In genomic region chr14:21299743-21300142, GRCm38 (mm10) we compare ENCODE assay signal across 22 mouse cellular contexts.
DNase-seq lines count a peak whose midpoint lies in the region; ATAC-seq lines count a peak whose summit lies in the region.
"Had no signal": no experiment of that assay in that cellular context is flagged by ENCODE, and none has a peak within 500 bp of the region (broad histone marks: within the 10 kb centered on the region; RNA-seq: fewer than 3 reads in every experiment).

No protein-coding gene starts in this region.

- H3K4me1 ChIP-seq in liver, embryonic 11.5 days (replicated peaks; ENCODE audit: control insufficient read depth, insufficient read depth, low read length): no peaks in the 10 kb centered on the region

- whole genome bisulfite sequencing in liver, embryonic 11.5 days: 69% methylated on average over 4 of the region's 4 CpGs

- no peaks in the 10 kb centered on the region for H3K27me3 ChIP-seq in liver, embryonic 11.5 days (replicated peaks; ENCODE audit: control insufficient read depth, insufficient read depth, low read length)
- H3K27me3 ChIP-seq: embryonic facial prominence, embryonic 12.5 days; forebrain, embryonic 12.5 days; heart, embryonic 15.5 days had no signal

- peak; percentile 63 for ATAC-seq in megakaryocyte progenitor cell, adult 5-6 weeks (replicated peaks; ENCODE audit: poor library complexity)
- no peak for ATAC-seq in liver, embryonic 11.5 days (replicated peaks; ENCODE audit: low FRiP score)
- ATAC-seq: forebrain, embryonic 16.5 days had no signal

- H3K36me3 ChIP-seq in liver, embryonic 11.5 days (ENCODE audit: control insufficient read depth, insufficient read depth, low read length): no peaks in the 10 kb centered on the region
- H3K36me3 ChIP-seq: embryonic facial prominence, embryonic 12.5 days; forebrain, embryonic 12.5 days; heart, embryonic 15.5 days had no signal

- H3K4me2 ChIP-seq in liver, embryonic 11.5 days: no peak overlapping the region
- H3K4me2 ChIP-seq: embryonic facial prominence, embryonic 12.5 days; forebrain, embryonic 12.5 days; heart, embryonic 11.5 days; heart, embryonic 15.5 days; hindbrain, embryonic 14.5 days had no signal

- H3K9ac ChIP-seq in liver, embryonic 11.5 days (ENCODE audit: low read depth, low read length): no peak overlapping the region
- H3K9ac ChIP-seq: embryonic facial prominence, embryonic 12.5 days; forebrain, embryonic 12.5 days; heart, embryonic 15.5 days; hindbrain, embryonic 14.5 days had no signal

- no peak overlapping the region for H3K27ac ChIP-seq in liver, embryonic 11.5 days (ENCODE audit: low read depth, low read length)
- H3K27ac ChIP-seq: embryonic facial prominence, embryonic 12.5 days; forebrain, embryonic 12.5 days; heart, adult 2 months; heart, embryonic 15.5 days; hindbrain, embryonic 14.5 days had no signal

- peak; percentile 20 for DNase-seq in CD4-positive, CD25-positive, alpha-beta regulatory T cell, adult 2 months (ENCODE audit: low read depth, low spot score)
- peak; percentile 32 for DNase-seq in MEL-GATA-1-ER (ENCODE audit: extremely low read depth, low read depth)
- peak; percentile 29 for DNase-seq in induced T-regulatory cell, adult 2 months (ENCODE audit: low read depth)
- DNase-seq in right cerebral cortex, adult 18-20 months: no peak
- no peak for DNase-seq in layer of hippocampus, adult 18-20 months (ENCODE audit: low spot score in 2 of 2)
- no peak for DNase-seq in liver, embryonic 11.5 days (ENCODE audit: low spot score)
- no peak for DNase-seq in urinary bladder, postnatal 4 days (ENCODE audit: low spot score in 2 of 2)
- DNase-seq: adrenal gland, adult 8-10 months; adrenal gland, postnatal 36 days; cerebellum, adult 11 months; cerebellum, adult 8-10 months; cerebellum, postnatal 14 days; gastrocnemius, postnatal 10 days; heart, adult 2 months; heart, postnatal 14 days had no signal

- H3K4me3 ChIP-seq in liver, embryonic 11.5 days (ENCODE audit: low read depth, low read length): no peak overlapping the region
- H3K4me3 ChIP-seq: embryonic facial prominence, embryonic 12.5 days; forebrain, embryonic 12.5 days; heart, adult 2 months; heart, embryonic 15.5 days had no signal

- no peaks in the 10 kb centered on the region for H3K9me3 ChIP-seq in liver, embryonic 11.5 days (ENCODE audit: control insufficient read depth, low read length)
- H3K9me3 ChIP-seq: embryonic facial prominence, embryonic 12.5 days; forebrain, embryonic 12.5 days; heart, embryonic 15.5 days had no signal

Comparison
In these comparisons a context has a peak if more than half of its experiments do, and no peak if none do; other contexts are left out.
1. DNase-seq: peak in CD4-positive, CD25-positive, alpha-beta regulatory T cell, adult 2 months (single experiment), MEL-GATA-1-ER (single experiment) and induced T-regulatory cell, adult 2 months (single experiment); none in right cerebral cortex, adult 18-20 months (single experiment), layer of hippocampus, adult 18-20 months (0 of 2), liver, embryonic 11.5 days (single experiment) and urinary bladder, postnatal 4 days (0 of 2).